Mouse (Mus musculus): Measurements from ENCODE around the gene Mrps18a. TPM values are rescaled to one million over a fixed set of nuclear protein-coding genes. Genes with fewer than 3 reads are reported as not detected.

The Mrps18a gene
- polyA plus RNA-seq, 1 experiment from 2014 or later = 103 TPM

GRCm38 (mm10) chr17:46108286-46108685 is 2.5 kb upstream of the Mrps18a start:
- WGBS = 70% methylated on average over 4 of the region's 4 CpGs
- no peak overlapping the region for H3K27ac ChIP-seq (ENCODE audit: low read length)

GRCm38 (mm10) chr17:46115489-46115888 is 4.7 kb downstream of the Mrps18a start:
- DNase-seq (ENCODE audit: low spot score) (peak; percentile 59), ATAC-seq (peak; percentile 70)
- Histone ChIP-seq H3K4me2 (replicated peaks; ENCODE audit: low read depth, low read length) (no peak overlapping the region), H3K4me1 (ENCODE audit: insufficient read depth, low read depth, low read length) (peaks cover 15% of the 10 kb centered on the region; the same call in 1 of the 2 replicates), H3K9ac (replicated peaks; ENCODE audit: low read depth) (no peak overlapping the region), H3K36me3 (ENCODE audit: insufficient read depth, low read length) (no peaks in the 10 kb centered on the region), H3K27ac (ENCODE audit: low read length) (peak overlapping the region; percentile 70), H3K27me3 (replicated peaks; ENCODE audit: insufficient read depth, low read length) (no peaks in the 10 kb centered on the region), H3K4me3 (ENCODE audit: low read depth, low read length) (no peak overlapping the region), H3K9me3 (ENCODE audit: low read length) (no peaks in the 10 kb centered on the region)
- 4% methylated on average over 2 of the region's 2 CpGs for WGBS
- TF ChIP-seq EP300 (IDR thresholded peaks at IDR 0.05) (peak; percentile 70; the same call in 1 of the 2 replicates), CTCF (IDR thresholded peaks at IDR 0.05) (no peak)

More at GRCm38 (mm10) chr17:46108286-46108685, 2.5 kb upstream of the Mrps18a start:
- H3K4me2 ChIP-seq (replicated peaks; ENCODE audit: low read depth, low read length) = no peak overlapping the region
- no peaks in the 10 kb centered on the region for H3K36me3 ChIP-seq (ENCODE audit: insufficient read depth, low read length)
- no peak for TF ChIP-seq EP300 (IDR thresholded peaks at IDR 0.05)
- TF ChIP-seq CTCF (IDR thresholded peaks at IDR 0.05) = no peak
- no peak overlapping the region for H3K9ac ChIP-seq (replicated peaks; ENCODE audit: low read depth)
- H3K9me3 ChIP-seq (ENCODE audit: low read length) = no peaks in the 10 kb centered on the region
- no peak overlapping the region for H3K4me3 ChIP-seq (ENCODE audit: low read depth, low read length)
- H3K27me3 ChIP-seq (replicated peaks; ENCODE audit: insufficient read depth, low read length) = no peaks in the 10 kb centered on the region
- DNase-seq (ENCODE audit: low spot score) (no peak), ATAC-seq (no peak)
- peaks cover 6% of the 10 kb centered on the region; the same call in 1 of the 2 replicates for H3K4me1 ChIP-seq (ENCODE audit: insufficient read depth, low read depth, low read length)

GRCm38 (mm10) chr17:46116138-46116537 is 5.4 kb downstream of the Mrps18a start:
- Histone ChIP-seq H3K4me3 (ENCODE audit: low read depth, low read length) (no peak overlapping the region), H3K36me3 (ENCODE audit: insufficient read depth, low read length) (no peaks in the 10 kb centered on the region), H3K9me3 (ENCODE audit: low read length) (no peaks in the 10 kb centered on the region), H3K4me2 (replicated peaks; ENCODE audit: low read depth, low read length) (no peak overlapping the region), H3K4me1 (ENCODE audit: insufficient read depth, low read depth, low read length) (peaks cover 14% of the 10 kb centered on the region; the same call in 1 of the 2 replicates), H3K27ac (ENCODE audit: low read length) (peak overlapping the region; percentile 70), H3K27me3 (replicated peaks; ENCODE audit: insufficient read depth, low read length) (no peaks in the 10 kb centered on the region), H3K9ac (replicated peaks; ENCODE audit: low read depth) (no peak overlapping the region)
- no peak for TF ChIP-seq CTCF (IDR thresholded peaks at IDR 0.05)
- TF ChIP-seq EP300 (IDR thresholded peaks at IDR 0.05) = no peak
- WGBS = 44% methylated on average over 11 of the region's 11 CpGs
- no peak for DNase-seq (ENCODE audit: low spot score)
- no peak for ATAC-seq

- 54% methylated on average over 3 of the region's 3 CpGs for WGBS
- H3K9ac ChIP-seq (replicated peaks; ENCODE audit: low read depth) = no peak overlapping the region
- H3K36me3 ChIP-seq (ENCODE audit: insufficient read depth, low read length) = no peaks in the 10 kb centered on the region
- DNase-seq (ENCODE audit: low spot score) = no peak
- TF ChIP-seq EP300 (IDR thresholded peaks at IDR 0.05) (no peak), CTCF (IDR thresholded peaks at IDR 0.05) (no peak)
- no peak overlapping the region for H3K4me2 ChIP-seq (replicated peaks; ENCODE audit: low read depth, low read length)
- peaks cover 8% of the 10 kb centered on the region; the same call in 1 of the 2 replicates for H3K4me1 ChIP-seq (ENCODE audit: insufficient read depth, low read depth, low read length)
- H3K9me3 ChIP-seq (ENCODE audit: low read length) = no peaks in the 10 kb centered on the region
- peak; percentile 34; the same call in 1 of the 2 replicates for ATAC-seq
- no peak overlapping the region for H3K27ac ChIP-seq (ENCODE audit: low read length)
- no peak overlapping the region for H3K4me3 ChIP-seq (ENCODE audit: low read depth, low read length)
- H3K27me3 ChIP-seq (replicated peaks; ENCODE audit: insufficient read depth, low read length) = no peaks in the 10 kb centered on the region
These were observed 6.1 kb downstream of the Mrps18a start for GRCm38 (mm10) chr17:46116881-46117280.

GRCm38 (mm10) chr17:46117623-46118422 is 7.0 kb downstream of the Mrps18a start:
- H3K36me3 ChIP-seq (ENCODE audit: insufficient read depth, low read length) = peaks cover 7% of the 10 kb centered on the region
- TF ChIP-seq CTCF (IDR thresholded peaks at IDR 0.05) (no peak), EP300 (IDR thresholded peaks at IDR 0.05) (no peak)
- no peaks in the 10 kb centered on the region for H3K27me3 ChIP-seq (replicated peaks; ENCODE audit: insufficient read depth, low read length)
- H3K9me3 ChIP-seq (ENCODE audit: low read length) = no peaks in the 10 kb centered on the region
- no peak for ATAC-seq
- DNase-seq (ENCODE audit: low spot score) = no peak
- no peak overlapping the region for H3K27ac ChIP-seq (ENCODE audit: low read length)
- WGBS = 55% methylated on average over 13 of the region's 13 CpGs
- H3K4me3 ChIP-seq (ENCODE audit: low read depth, low read length) = no peak overlapping the region
- H3K9ac ChIP-seq (replicated peaks; ENCODE audit: low read depth) = no peak overlapping the region
- H3K4me1 ChIP-seq (ENCODE audit: insufficient read depth, low read depth, low read length) = peaks cover 8% of the 10 kb centered on the region; the same call in 1 of the 2 replicates
- no peak overlapping the region for H3K4me2 ChIP-seq (replicated peaks; ENCODE audit: low read depth, low read length)

- H3K36me3 ChIP-seq (ENCODE audit: insufficient read depth, low read length) = peaks cover 9% of the 10 kb centered on the region
- 54% methylated on average over 4 of the region's 4 CpGs for WGBS
- peaks cover 8% of the 10 kb centered on the region; the same call in 1 of the 2 replicates for H3K4me1 ChIP-seq (ENCODE audit: insufficient read depth, low read depth, low read length)
- no peaks in the 10 kb centered on the region for H3K27me3 ChIP-seq (replicated peaks; ENCODE audit: insufficient read depth, low read length)
- ATAC-seq = no peak
- H3K9ac ChIP-seq (replicated peaks; ENCODE audit: low read depth) = no peak overlapping the region
- no peak for DNase-seq (ENCODE audit: low spot score)
- H3K4me2 ChIP-seq (replicated peaks; ENCODE audit: low read depth, low read length) = no peak overlapping the region
- no peak overlapping the region for H3K27ac ChIP-seq (ENCODE audit: low read length)
- no peaks in the 10 kb centered on the region for H3K9me3 ChIP-seq (ENCODE audit: low read length)
- TF ChIP-seq CTCF (IDR thresholded peaks at IDR 0.05) (no peak), EP300 (IDR thresholded peaks at IDR 0.05) (no peak)
- no peak overlapping the region for H3K4me3 ChIP-seq (ENCODE audit: low read depth, low read length)
These were observed 7.7 kb downstream of the Mrps18a start for GRCm38 (mm10) chr17:46118423-46118850.

Data from lung, postnatal 0 days (tissue).